Mouse (Mus musculus) embryonic facial prominence, embryonic 11.5 days (tissue): ENCODE data around the gene Rab8b. TPM values are rescaled to one million over a fixed set of nuclear protein-coding genes. Genes with fewer than 3 reads are reported as not detected.

Experiments
- ATAC-seq: fragments of 200-750 bp; cut with Nextera tagmentation; replicated peaks from 2 replicates; pipeline ENCODE4 v1.8.0; 2017; ENCODE audit warnings: low read depth; ENCODE audit not compliant: insufficient number of reproducible peaks, low FRiP score, low TSS enrichment
- DNase-seq: peaks from one replicate; pipeline ENCODE4 v3.0.0-alpha.2; 2015; ENCODE audit warnings: low spot score
- H3K27ac ChIP-seq: fragments of 300-500 bp; sonication (generic); replicated peaks from 2 replicates; pipeline ENCODE4 v1.5.1; 2014; ENCODE audit warnings: mild to moderate bottlenecking, low read depth, low read length, control low read depth
- H3K27me3 ChIP-seq: fragments of 300-500 bp; sonication (generic); 2 replicates; pipeline ENCODE4 v1.6.1; 2014; ENCODE audit warnings: mild to moderate bottlenecking, low read length, moderate library complexity, mixed read lengths; ENCODE audit not compliant: control insufficient read depth, insufficient read depth
- H3K36me3 ChIP-seq: fragments of 300-500 bp; sonication (generic); replicated peaks from 2 replicates; pipeline ENCODE4 v1.6.1; 2014; ENCODE audit warnings: low read depth, mild to moderate bottlenecking, low read length, moderate library complexity, mixed read lengths; ENCODE audit not compliant: control insufficient read depth, insufficient read depth
- H3K4me1 ChIP-seq: fragments of 300-500 bp; sonication (generic); 2 replicates; pipeline ENCODE4 v1.6.1; 2014; ENCODE audit warnings: low read length, mixed read lengths; ENCODE audit not compliant: control insufficient read depth, insufficient read depth
- H3K4me2 ChIP-seq: fragments of 300-500 bp; sonication (generic); 2 replicates; pipeline ENCODE4 v1.6.1; 2014; ENCODE audit warnings: low read depth, mild to moderate bottlenecking, control low read depth, low read length, moderate library complexity
- H3K4me3 ChIP-seq: fragments of 300-500 bp; sonication (generic); 2 replicates; pipeline ENCODE4 v1.5.1; 2014; ENCODE audit warnings: low read depth, low read length, control low read depth
- H3K9ac ChIP-seq: fragments of 300-500 bp; sonication (generic); replicated peaks from 2 replicates; pipeline ENCODE4 v1.6.1; 2014; ENCODE audit warnings: mild to moderate bottlenecking, control low read depth, low read length
- H3K9me3 ChIP-seq: fragments of 300-500 bp; sonication (generic); replicated peaks from 2 replicates; pipeline ENCODE4 v1.6.1; 2016; ENCODE audit warnings: mild to moderate bottlenecking, low read length, inconsistent platforms, mixed read lengths; ENCODE audit not compliant: control insufficient read depth
- WGBS: fragments of 180-500 bp; shearing (Covaris S2); extraction: QIAGEN DNeasy Blood & Tissue Kit; methylation state at CpG from one replicate; pipeline ENCODE4 v1.1.7; 2014; 5-methylcytosine and 5-hydroxymethylcytosine counted together
- polyA plus RNA-seq: library from polyadenylated mRNA; unstranded; fragments of >200 nt; fragmentation: Nextera tagmentation; extraction: Ambion mirVana; gene quantifications from 2 replicates; pipeline ENCODE4 v1.2.1, GENCODE M21; 2014

Rab8b gene
- polyA plus RNA-seq, 1 experiment from 2014 or later, result 18.8 TPM

DNA sequence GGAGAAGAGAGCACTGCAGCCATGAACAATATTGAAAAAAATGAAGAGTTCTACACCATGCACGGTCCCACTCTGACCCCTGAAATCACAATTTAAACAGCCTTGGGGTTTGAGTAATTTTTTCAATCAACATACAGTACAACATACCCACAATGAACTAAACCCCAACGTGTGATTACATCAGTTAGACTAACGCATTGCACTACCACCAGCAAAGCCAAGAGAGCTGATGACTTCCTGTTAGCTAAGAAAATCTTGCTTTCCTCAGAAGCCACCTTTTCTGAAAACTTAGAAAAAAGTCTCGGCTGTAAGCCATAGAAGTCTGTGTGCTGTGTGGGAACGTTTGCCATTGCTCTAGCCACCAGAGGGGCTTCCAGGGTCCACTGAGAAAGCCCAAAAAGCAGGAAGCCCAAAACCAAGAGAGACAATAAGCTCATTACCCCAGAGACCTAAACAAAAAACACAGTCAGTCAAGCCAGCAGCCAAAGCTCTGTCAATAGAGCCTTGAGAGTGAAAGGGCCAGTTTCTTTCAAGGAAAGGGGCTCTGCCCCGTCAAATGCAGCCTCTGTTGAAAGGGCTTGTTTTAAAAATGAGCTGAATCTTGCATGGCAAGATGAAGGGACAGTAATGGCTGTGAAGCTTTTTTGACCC, 31.4 kb downstream of the Rab8b start:
- DNase-seq, result no peak
- WGBS, result 28% methylated on average over 6 of the region's 6 CpGs
- Histone ChIP-seq H3K9ac (no peak overlapping the region), H3K4me2 (no peak overlapping the region), H3K27me3 (no peaks in the 10 kb centered on the region), H3K9me3 (no peaks in the 10 kb centered on the region), H3K36me3 (no peaks in the 10 kb centered on the region), H3K4me3 (no peak overlapping the region), H3K27ac (no peak overlapping the region), H3K4me1 (no peaks in the 10 kb centered on the region; the same call in none of the 2 replicates)
- ATAC-seq, result no peak

DNA sequence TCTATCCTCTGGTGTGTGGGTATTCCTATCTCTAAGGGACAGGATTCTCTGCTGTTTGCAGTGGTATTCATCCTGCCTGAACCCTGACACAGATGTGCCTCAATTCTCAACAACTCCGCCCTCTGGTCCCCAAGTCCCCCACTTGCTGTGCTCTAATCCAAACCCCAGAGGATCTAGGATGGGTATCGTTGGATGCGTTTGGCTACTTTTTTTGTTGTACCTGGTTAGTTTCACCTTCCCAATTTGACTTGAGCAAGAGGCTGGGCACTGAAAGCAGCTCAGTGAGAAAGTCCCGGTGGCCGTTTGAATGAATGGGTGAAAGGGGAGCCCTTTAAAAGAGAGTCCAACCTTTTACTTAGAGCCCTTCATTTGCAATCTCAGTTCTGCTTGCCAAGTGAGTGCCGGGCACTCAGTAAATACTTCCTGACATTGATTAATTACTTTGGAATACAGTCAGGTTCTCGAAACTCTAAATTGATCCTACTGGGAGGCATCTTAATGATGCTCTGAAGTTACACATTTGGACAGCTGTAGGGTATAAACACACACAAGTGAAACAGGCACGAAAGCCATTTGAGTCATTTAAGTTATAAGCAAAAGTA, 32.1 kb downstream of the Rab8b start:
- no peaks in the 10 kb centered on the region for H3K9me3 ChIP-seq
- H3K27ac ChIP-seq, result no peak overlapping the region
- H3K4me3 ChIP-seq, result no peak overlapping the region
- no peak overlapping the region for H3K9ac ChIP-seq
- ATAC-seq, result no peak
- peaks cover 2% of the 10 kb centered on the region for H3K4me1 ChIP-seq
- 46% methylated on average over 8 of the region's 8 CpGs for WGBS
- no peak overlapping the region for H3K4me2 ChIP-seq
- DNase-seq, result no peak
- no peaks in the 10 kb centered on the region for H3K27me3 ChIP-seq
- H3K36me3 ChIP-seq, result no peaks in the 10 kb centered on the region

DNA sequence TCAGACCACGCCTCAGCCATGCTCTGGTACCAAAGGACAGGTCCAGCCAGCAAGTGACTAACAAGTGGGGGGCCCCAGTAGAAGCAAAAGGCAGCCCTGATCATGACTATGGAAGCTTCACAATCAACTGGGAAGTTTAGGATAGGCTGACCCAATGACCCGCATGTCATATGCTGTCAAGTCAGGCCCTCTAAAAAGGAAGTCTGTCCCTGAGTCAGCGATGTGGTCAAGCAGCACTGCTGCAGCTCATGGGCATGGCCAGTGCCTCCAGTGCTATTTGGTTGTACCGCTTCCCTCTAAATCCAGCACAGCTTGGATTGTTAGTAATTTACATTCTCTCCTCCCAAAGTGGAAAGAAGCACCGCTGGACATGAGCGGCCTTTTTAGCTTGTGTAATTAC, 32.7 kb downstream of the Rab8b start:
- DNase-seq, result no peak
- no peak for ATAC-seq

DNA sequence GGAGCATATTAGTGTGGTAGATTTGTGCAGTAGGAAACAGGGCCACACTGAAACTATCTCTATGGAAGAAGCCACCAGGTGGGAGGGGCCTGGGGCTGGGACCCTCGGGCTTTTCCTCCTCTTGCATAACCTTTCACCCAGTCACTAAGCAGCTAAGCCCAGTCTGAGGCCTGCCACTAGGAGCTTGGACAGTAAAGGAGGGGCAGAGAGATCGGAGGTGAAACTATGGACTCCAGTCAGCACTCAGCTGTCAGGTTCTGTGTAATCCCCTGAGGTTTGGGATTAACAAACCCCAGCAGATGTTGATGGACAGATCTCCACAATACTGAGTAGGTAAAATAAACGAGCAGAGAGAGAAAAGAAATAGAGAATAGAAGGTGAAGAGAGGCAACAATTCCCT, 33.1 kb downstream of the Rab8b start:
- Histone ChIP-seq H3K27ac (no peak overlapping the region), H3K4me3 (no peak overlapping the region)
- ATAC-seq, result no peak; the same call in 1 of the 2 replicates

More for the DNA sequence above, 32.7 kb downstream of the Rab8b start:
- 72% methylated on average over 6 of the region's 6 CpGs for WGBS
- no peak overlapping the region for H3K27ac ChIP-seq
- H3K36me3 ChIP-seq, result no peaks in the 10 kb centered on the region
- no peak overlapping the region for H3K4me3 ChIP-seq
- no peaks in the 10 kb centered on the region for H3K9me3 ChIP-seq
- H3K27me3 ChIP-seq, result no peaks in the 10 kb centered on the region
- H3K4me2 ChIP-seq, result no peak overlapping the region
- H3K4me1 ChIP-seq, result peaks cover 4% of the 10 kb centered on the region
- no peak overlapping the region for H3K9ac ChIP-seq

DNA sequence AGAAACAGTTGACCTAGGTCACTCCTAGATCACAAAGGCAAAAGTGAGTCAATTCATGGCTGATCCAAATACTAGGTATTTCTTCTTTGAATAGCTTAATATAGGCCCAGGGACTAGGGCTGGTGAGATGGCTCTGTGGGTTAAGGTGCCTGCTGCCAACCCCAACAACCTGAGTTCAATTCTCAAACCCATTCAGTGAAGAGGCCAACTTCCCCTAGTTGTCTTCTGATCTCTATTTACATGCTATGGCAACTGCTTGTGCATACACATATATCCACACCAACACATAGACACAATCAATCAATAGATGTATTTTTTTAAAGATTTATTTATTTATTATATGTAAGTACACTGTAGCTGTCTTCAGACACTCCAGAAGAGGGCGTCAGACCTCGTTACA, 34.9 kb downstream of the Rab8b start:
- ATAC-seq, result no peak
- Histone ChIP-seq H3K27ac (no peak overlapping the region), H3K9ac (no peak overlapping the region), H3K4me1 (peaks cover 4% of the 10 kb centered on the region), H3K4me3 (no peak overlapping the region), H3K36me3 (no peaks in the 10 kb centered on the region), H3K4me2 (no peak overlapping the region), H3K27me3 (no peaks in the 10 kb centered on the region), H3K9me3 (no peaks in the 10 kb centered on the region)
- 55% methylated on average over 2 of the region's 2 CpGs for WGBS
- DNase-seq, result no peak

More for the DNA sequence above, 33.1 kb downstream of the Rab8b start:
- H3K4me1 ChIP-seq, result peaks cover 4% of the 10 kb centered on the region
- no peak for DNase-seq
- H3K9ac ChIP-seq, result no peak overlapping the region
- H3K9me3 ChIP-seq, result no peaks in the 10 kb centered on the region
- WGBS, result 19% methylated on average over 3 of the region's 3 CpGs
- H3K4me2 ChIP-seq, result no peak overlapping the region
- no peaks in the 10 kb centered on the region for H3K36me3 ChIP-seq
- H3K27me3 ChIP-seq, result no peaks in the 10 kb centered on the region

DNA sequence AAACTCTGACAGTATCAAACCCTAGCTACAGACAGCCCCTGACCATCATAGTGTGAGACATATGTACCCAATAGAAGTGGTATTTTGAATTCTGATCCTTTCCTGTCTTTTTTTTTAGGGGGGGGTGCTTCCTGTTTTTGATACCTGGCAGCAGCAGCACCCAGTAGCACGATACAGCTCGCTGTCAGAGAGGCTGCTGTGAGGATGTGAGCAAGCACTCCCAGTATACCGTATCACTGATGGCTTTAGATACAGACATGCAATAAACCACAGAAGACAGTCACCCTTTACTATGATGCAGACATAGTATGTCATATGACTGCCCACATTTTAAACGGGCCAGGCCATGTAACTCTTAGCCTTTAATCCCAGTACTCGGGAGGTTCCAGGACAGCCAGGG, 36.0 kb downstream of the Rab8b start:
- Histone ChIP-seq H3K4me2 (no peak overlapping the region), H3K27me3 (no peaks in the 10 kb centered on the region), H3K9me3 (no peaks in the 10 kb centered on the region), H3K9ac (no peak overlapping the region), H3K36me3 (no peaks in the 10 kb centered on the region), H3K4me1 (peaks cover 4% of the 10 kb centered on the region), H3K27ac (no peak overlapping the region), H3K4me3 (no peak overlapping the region)
- DNase-seq (no peak), ATAC-seq (no peak)
- 84% methylated on average over 5 of the region's 5 CpGs for WGBS

DNA sequence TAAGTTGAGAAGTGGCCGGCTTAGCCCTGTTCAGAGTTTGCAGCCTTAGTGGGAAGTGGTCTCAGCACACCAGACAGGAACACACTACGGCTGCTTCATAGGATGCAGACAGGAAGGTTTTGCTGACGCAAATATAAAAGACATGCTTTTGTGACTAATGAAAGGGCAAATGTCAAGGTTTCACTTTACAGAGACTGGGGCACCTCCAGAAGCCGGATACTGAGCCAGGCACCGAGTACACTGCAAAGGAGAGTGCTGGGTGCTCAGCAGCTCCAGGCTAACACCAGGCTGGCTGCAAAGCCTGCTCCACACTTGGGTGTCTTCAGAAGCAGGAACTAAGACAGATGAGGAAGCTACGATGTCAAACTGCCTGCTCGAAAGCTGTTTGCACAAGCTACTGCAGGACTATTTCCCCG, 37.1 kb downstream of the Rab8b start:
- Histone ChIP-seq H3K4me1 (peaks cover 4% of the 10 kb centered on the region), H3K4me2 (no peak overlapping the region), H3K9ac (no peak overlapping the region), H3K27me3 (no peaks in the 10 kb centered on the region), H3K9me3 (no peaks in the 10 kb centered on the region), H3K27ac (no peak overlapping the region), H3K4me3 (no peak overlapping the region), H3K36me3 (no peaks in the 10 kb centered on the region)
- DNase-seq, result peak; percentile 54
- no peak for ATAC-seq
- WGBS, result 36% methylated on average over 8 of the region's 8 CpGs

DNA sequence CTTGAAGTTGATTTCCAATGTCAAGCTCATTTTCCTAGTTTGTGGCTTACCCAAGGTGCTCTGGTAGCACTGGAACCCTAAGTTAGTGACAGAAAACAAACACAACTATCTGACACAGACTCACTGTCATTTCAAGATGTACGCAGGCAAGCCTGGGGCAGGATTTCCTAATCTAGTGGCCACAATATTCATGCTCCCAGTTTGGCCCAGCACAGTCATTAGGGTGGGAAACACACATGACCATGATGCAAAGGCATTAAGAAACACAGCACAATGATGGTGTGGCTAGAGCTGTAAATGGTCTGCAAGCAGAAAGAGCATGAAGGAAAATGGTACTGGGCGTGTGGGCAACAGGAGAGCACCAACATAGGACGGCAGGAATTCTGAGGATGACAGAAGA, 37.6 kb downstream of the Rab8b start:
- WGBS, result 67% methylated on average over 3 of the region's 3 CpGs
- Histone ChIP-seq H3K36me3 (no peaks in the 10 kb centered on the region), H3K4me2 (no peak overlapping the region), H3K9ac (no peak overlapping the region), H3K4me1 (peaks cover 4% of the 10 kb centered on the region), H3K9me3 (no peaks in the 10 kb centered on the region), H3K27me3 (no peaks in the 10 kb centered on the region), H3K27ac (no peak overlapping the region), H3K4me3 (no peak overlapping the region)
- DNase-seq (no peak), ATAC-seq (no peak)
